Mouse (Mus musculus): ENCODE measurements around the gene Arhgef7.

Arhgef7 gene

GRCm38 (mm10) chr8:11799098-11799497 is 71.6 kb downstream of the Arhgef7 start:
- no peak for DNase-seq

GRCm38 (mm10) chr8:11800481-11800880 is 73.0 kb downstream of the Arhgef7 start:
- DNase-seq, result no peak

GRCm38 (mm10) chr8:11801571-11801970 is 74.0 kb downstream of the Arhgef7 start:
- DNase-seq, result no peak

GRCm38 (mm10) chr8:11804914-11805313 is 77.4 kb downstream of the Arhgef7 start:
- no peak for DNase-seq

- DNase-seq, result no peak
Observed at GRCm38 (mm10) chr8:11806252-11806651, 78.7 kb downstream of the Arhgef7 start.

DNA sequence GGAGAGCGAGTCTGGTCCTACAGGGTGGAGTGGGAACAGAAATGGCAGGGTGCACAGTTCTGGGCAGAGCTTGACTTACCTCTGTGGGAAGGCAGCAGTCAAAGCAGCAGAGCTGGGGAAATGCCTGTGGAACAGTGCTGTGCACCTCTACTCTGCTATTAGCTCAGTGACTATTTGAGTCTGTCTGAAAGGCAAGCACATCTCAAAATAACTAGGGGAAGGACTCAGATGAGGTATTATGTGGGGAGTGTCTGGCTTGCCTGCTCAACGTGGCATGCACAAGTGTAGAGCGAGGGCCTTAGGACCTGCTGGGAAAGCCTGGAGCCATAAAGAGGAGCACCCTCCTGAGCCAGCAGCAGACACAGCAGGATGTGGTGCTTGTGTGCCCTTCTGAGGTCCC is 79.8 kb downstream of the Arhgef7 start:
- no peak for DNase-seq

- DNase-seq, result no peak
Observed at GRCm38 (mm10) chr8:11808047-11808446, 80.5 kb downstream of the Arhgef7 start.

GRCm38 (mm10) chr8:11810426-11810825 is 82.9 kb downstream of the Arhgef7 start:
- DNase-seq, result no peak

DNA sequence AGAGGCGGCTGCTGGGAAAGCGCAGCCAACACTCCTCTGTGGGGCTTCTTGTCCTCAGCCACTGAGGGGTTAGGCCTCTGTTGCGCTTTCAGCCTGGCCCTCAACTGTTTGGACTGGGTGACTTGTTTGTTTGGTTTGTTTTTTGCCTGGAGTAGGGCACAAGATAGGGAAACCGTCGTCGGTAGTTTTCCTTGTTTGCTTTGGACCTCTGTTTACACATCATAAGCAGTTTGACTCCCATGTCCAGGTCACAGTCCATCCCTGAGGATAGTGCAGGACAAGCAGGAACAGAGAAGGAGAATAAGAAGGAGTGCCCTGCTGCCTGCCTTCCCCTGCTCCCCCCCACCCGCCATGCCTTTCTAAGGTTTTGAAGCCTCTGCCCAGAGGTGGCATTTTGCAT is 86.3 kb downstream of the Arhgef7 start:
- no peak for DNase-seq

DNA sequence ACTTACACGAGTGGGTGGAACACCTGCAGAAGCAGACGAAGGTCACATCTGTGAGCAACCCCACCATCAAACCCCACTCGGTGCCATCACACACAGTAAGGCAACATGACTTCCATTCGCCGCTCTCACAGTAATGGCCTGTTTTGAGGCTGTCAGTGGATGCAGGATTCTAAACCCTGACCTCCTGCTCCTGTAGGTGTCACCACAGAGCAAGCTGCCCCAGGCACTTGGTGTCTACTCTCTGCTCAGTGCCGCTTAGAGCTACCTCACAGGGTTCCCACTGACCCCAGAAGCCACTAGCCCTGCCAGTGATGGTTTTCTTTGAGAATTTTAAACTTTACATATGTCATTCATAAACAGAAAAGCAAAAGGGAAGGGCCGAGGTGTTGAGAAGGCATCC is 87.7 kb downstream of the Arhgef7 start:
- no peak for DNase-seq

- no peak for DNase-seq
Observed at GRCm38 (mm10) chr8:11820136-11820535, 92.6 kb downstream of the Arhgef7 start.

DNA sequence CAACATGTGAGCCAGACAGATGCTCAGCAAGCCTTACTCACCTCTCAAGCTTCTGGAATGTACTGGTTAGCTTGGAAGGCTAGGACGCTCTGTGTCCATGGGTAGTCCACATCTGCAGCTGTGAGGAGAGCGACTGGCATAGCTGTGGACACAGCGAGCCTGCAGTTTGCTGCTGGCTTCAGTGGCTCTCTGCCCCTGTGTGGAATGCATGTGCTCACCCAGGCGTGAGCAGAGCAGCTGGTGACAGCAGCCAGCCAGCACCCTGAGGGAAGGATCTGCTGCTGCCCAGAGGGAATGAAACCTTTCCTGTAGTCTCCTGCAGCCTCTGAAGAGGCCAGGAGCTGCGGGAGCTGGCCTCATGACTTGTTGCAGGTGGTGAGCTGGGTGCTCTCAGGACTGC is 93.0 kb downstream of the Arhgef7 start:
- no peak for DNase-seq

DNA sequence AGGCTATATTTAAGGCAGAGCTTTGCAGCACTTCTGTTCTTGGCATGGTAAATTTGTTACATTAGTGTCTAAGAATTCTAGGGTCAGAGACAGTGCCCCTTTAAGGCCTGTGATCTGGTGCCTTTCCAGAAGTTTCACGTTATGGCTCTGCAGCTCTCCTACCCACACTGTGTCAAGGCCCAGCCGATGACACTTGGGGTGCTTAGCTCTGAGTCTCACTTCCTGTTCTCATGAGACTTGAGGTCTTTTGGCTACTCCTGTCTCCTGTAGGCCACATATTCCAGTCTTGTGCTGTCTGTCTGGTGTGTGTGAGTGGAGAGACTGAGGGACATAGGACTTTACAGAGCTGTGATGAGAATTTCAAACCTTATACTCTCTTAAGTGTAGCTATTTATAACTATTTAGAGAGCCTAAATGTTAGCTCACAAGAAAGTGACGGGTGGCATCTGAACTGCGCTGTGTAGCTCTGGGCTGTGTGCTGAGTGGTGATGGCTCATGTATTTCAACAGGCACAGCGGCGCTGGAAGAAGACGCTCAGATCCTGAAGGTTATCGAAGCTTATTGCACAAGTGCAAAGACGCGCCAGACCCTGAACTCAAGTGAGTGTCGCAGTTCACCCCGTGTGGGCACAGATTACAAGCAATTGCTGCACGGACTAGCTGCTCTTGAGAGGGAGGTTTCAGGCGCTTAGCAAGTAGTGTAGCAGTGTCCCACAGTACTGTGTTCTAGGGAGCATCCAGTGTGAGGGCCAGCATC is 94.1 kb downstream of the Arhgef7 start:
- no peak for DNase-seq

GRCm38 (mm10) chr8:11822550-11823060 is 95.1 kb downstream of the Arhgef7 start:
- no peak for DNase-seq

DNA sequence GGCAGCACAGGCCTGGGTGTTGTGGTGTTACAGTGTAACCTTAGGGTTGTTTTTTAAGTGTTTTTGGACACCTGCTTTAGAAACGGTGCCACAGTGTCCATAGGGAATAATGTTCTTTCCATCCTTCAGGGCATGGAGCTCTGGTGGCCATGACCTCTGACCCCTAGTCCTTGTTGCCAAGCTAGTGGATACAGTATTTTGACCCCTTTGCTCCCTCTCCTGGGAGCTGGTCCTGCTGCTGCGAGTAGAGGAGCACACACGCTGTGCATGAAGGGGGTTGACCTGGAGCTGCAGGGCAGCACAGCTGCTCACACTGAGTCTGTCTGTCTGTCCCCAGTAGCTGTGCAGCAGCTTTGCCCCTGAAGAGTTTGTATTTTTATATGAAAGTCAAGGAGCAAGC is 98.2 kb downstream of the Arhgef7 start:
- DNase-seq, result no peak

DNA sequence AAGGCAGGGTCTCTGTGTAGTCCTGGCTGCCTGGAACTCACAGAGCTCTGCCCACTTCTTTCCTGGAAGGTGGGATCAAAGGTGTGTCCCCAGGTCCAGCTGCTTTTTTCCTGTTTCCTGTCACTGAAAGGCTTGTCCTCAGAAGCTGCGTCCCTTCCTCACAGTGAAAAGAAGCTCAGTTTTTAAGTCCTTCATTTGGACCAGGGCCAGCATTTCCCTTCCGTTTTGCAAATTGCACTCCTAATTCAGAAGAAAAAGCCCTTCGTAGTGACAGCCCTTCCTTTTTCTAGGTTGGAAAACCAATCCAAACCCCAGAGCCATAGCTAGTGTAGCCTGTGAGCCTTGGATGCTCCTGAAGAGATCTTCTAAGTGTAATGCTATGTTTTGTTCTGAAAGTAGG is 99.8 kb downstream of the Arhgef7 start:
- DNase-seq, result no peak

DNA sequence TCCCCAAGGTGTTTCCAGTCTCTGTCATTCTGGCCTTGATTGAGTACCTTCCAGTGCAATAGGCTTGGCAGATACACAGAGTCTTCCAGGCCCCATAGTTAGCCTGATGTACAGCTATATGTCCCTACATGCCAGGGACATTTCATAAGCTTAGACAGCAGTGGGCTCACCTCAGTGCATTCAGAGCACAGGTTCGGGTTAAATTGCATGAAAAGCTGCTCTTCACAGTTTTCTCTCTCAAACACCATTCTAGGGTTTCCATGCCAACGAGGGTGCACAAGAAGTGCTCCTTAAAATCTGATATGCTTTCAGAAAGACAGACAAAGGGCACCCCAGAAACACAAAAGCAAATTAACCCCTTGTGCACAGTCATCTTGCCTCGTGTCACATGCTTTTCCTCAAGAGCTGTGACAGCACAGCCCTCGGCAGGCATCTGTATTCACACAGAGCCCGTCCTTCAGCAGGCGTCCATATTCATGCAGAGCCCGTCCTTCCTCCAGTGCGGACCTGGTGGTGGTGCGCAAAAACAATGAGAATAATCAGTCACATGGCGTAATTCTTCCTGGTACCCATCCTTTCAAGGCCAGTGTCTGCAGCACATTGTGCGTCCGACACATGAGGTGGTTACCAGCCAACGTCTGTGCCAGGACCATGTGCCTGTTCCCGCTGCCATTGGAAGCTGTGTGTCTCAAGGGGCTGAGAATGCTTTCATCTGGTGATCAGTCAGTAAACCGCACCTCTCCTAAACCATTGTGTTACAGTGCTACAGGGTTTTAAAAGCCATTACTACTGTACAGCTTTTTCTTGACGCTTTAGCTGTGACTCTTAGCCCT is 102.9 kb downstream of the Arhgef7 start:
- DNase-seq, result no peak

GRCm38 (mm10) chr8:11831174-11831573 is 103.7 kb downstream of the Arhgef7 start:
- no peak for DNase-seq

DNA sequence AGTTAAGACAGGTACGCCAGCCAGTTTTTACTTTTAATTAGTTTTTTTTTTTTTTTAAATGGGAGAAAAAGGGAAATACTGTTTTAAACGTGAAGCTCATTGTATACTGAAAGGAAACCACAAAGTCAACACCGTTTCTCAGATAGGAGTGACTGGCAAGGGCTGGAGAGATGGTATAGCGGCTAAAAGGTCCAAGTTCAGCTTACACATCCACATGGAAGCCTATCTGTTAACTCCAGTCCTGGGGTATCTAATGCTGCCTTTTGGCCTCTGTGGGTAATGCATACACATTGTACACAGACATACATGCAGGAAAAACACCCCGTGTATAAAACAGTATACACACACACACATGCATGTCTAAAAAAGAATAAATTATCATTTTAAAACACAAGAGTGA is 104.4 kb downstream of the Arhgef7 start:
- DNase-seq, result no peak

DNA sequence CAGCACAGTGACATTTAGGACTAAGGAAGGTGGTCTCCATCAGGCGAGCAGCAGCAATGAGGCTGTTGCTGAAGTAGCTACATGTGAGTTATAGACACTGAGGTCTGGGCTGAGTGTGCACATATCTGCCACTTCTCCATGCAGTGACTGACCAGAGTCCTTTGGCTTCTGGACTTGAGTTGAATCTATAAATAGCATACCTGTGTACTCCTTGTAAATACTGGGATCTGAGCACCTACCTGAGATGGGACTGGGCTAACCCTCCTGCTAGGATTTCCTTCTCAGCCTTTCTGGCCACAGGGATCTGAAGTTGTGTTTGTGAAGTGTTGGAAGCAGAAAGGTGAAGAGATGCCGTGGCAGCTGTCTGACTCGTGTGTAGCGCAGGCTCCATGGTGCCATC is 105.6 kb downstream of the Arhgef7 start:
- no peak for DNase-seq

DNA sequence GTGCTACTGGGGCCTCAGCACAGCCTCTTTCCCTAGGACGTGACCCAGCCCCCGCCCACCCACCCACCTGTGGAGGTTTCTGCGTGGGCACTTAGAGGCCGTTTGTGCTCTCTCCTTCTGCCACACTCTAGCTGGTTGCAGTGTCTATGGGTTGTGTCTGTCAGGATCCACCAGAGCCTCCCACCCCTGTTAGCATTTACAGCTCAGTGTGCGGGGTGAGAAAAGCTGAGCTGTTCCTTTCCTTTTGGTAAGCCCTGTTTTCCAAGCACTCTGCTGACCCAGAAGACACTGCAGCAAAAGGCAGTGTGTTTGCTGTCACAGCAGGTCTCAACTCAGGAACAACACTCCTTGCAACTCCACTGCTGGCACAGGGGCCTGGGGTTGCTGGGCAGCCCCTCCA is 106.7 kb downstream of the Arhgef7 start:
- no peak for DNase-seq

DNA sequence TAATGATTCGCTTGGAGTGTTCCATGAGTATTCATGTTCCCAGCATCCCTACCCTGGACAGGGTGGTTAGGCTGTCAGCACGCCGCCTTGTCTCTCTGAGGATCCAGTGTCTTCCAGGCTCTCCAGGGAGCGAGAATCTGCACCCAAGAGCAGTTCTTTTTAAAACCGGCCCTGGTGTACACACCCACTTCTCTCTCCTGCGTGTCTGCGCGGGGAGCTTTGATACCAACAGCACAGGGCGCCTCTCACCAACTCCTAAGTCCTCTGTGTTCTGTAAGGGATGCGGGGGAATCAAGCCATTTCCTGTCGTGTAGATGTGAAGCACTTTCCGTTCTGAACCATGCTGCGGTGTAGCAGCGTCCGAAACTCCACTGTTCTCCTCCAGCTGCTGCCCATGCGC is 107.2 kb downstream of the Arhgef7 start:
- DNase-seq, result no peak

DNA sequence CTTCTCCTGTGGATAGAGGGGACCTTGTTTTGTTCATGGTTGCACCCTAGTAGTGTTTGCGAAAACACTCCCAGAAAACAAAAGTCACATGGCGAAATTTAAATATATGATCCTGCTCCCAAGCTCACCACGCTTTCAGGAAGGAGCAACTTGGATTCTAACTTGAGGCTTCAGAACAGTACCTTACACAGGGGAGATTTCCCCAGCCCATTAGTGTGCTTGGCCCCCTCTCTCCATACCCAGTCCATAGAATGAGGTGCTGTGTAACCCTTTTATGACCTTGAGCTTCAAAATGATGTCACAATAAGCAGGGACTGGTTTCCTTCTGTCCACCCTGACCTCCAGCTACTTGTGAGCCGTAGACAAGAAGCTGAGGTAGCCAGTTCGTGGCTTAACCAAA is 112.7 kb downstream of the Arhgef7 start, which contains the start of gene Tex29:
TSS of gene Tex29 (plus strand) at position 301 of the 400 bp plus-strand sequence.
- DNase-seq, result no peak

DNA sequence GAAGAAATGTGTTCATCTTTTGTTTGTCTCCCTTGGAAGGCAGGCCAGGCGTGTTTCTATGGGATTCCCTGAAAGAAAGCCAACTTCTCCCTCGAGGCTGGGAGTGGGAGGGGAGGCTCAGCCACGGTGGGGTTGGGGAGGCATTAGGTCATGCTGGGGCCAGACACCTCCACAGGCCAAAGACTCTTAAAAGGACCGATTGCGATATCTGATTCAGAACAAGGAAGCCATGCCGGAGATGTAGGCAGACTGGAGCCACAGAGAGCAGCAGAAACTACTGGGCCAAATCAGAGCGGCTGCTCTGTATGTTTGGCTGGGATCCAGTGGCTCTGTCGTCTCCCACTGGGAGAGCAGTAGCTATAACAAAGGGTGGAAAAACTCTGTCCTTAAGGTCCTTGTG is 114.0 kb downstream of the Arhgef7 start:
- no peak for DNase-seq
